Mouse (Mus musculus) left cerebral cortex, adult 11 months (tissue): ENCODE measurements around the gene Sh2d4b.

ENCODE experiments used
- DNase-seq: peaks from one replicate; pipeline ENCODE4 v3.0.0; 2022; ENCODE audit warnings: low spot score

Sh2d4b gene

DNA sequence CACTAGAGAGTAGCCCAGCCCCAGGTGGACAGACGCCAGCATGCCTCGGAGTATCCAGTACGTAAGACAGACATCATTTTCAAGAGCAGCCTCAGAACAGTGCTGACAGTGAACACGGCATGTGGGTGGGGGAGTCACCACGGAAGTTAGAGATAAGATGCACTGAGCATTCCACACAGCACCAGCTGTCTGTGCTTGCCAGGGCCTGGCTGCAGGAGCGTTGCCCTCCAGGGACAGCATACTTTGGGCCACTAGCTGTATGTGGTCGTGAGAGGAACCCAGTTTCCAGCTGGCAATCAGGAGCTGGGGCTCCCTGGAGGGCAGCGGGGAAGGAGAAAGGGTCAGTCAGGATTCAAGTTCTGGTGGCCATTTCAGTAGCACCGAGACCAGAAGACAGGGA, 13.7 kb upstream of the Sh2d4b start:
- DNase-seq = no peak

DNA sequence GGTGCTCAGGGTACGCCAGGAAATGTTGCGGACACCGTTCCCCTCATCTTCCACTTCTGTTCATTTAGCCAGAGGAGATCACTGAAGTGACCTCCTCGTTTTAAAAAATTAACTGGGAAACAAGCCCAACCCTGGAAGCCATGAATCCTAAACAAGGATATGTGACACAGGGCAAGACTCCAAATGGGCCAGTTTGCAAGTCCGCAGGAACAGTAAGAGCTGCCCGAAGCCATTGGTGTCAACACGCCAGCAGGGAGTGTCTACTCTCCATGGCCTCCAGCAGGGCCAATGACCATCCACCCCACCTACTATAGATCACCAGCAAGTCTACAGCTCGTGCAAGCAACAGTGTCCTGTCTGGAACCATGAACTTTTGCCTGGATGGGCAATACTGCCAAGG, 12.7 kb upstream of the Sh2d4b start:
- no peak for DNase-seq

DNA sequence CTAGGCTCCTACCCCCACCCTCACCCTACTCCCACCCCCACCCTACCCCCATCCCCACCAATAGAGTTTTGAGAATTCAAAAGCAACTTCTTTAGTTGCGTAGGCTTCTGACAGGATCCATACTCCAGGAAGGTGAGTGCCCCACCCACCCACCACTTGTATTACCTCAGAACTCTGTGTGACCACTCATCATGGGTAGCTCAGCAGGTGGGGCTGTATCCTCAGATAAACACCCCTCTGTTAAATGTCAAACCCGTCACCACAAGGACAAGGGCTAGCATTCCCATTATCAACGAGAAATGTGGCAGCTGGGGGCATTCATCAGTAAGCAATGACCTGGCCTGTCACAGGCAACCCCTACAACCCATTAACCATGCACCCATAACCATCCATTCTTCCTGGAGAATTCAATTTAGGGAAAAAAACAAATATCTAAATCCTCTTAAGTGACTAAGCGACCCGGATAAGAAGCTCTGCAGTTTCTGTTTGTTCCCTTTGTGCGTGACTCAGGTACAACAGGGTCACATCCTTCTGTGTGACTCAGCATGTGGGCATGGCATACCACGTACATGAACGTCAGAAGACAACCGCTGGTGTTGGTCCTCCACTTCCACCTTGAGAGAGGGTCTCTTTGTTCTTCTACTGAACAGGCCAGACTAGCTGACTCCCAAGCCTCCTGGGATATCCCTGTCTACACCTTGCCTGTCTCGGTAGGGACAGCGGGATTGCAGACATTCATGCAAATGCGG, 9.4 kb upstream of the Sh2d4b start:
- DNase-seq = no peak

DNA sequence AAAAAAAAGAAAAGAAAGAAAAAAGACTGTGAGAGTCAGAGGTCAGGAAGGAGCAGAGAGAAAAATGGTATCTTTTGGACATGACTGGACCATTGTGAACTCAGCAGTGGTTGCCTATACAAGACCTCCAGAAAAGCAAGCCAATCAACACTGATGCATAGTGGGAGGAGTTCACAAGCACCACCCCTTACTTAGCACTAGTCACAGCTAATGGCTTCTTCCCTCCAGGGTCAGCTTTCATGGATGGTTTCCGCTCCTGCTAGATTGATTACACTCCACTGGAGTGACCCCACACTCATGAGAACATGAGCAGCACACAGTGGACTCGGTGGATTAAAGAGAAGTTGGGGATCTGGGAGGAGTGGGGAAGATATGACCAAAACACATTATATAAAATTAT, 7.2 kb upstream of the Sh2d4b start:
- DNase-seq = no peak

DNA sequence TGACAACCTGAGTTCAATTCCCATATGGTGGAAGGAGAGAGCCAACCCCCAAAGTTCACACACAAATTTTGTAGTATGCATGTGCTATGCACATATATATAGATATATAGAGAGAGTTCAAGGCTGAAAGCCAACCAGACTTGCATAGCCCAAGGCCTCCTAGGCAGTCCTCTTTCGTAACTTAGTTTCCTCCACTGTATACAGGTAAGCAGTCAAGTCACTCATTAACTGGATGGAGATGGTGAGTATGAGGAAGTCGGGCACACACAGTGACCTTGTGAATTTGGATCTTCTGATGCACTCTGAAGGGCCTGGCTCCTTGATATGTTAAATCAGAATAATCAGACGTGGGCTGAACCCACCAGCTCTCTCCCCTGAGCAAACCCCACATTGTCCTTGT, 4.8 kb upstream of the Sh2d4b start:
- DNase-seq = no peak

DNA sequence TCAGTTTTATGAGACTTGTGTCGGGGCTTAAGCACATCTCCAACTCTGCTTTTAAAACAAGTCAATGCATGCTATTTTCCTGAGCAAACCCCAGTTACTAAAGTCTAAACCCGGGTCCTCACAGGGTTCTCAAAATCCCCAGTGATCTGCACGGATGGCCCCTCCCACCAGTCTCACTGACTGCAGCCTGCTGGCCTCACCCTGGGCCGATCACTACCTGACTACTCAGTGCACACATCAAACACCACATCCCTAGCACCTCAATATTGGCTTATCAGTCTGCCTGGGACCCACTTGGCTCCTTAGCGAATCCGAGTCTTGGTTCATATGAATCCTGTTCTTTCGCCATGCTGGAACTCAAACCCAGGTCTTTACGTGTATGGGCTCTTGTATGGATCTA, 2.6 kb upstream of the Sh2d4b start:
- DNase-seq = no peak

DNA sequence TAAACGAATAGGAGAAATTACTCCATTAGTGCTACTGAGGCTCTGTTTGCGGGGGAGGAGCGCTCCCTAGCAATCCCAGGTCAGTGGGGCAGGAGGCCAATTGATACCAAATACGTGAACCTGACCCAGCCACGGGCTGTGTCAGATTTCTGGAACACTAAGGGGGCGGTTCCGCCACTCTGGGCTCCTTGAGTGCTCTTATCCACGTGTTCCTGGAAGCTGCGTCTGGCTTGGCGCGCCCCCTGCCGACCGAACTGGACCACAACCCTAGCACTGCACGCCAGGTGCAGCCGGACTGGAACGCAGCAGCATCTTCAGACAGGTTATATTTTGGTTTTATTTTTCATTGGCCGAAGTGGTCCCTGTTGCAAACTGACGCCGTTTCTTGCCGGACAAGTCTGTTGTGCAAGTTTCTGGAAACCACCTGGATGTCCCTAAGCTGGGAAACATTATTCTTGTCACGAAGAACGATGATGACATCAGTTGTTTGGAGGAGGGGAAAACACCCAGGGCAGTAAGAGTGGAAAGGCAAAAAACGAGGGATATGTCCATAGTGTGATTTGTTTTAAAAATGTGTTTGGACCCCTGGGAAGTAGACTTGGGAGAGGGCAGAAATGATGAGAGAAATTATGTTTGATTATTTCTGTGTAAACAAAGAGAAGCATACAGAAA, 1.6 kb upstream of the Sh2d4b start:
- peak; percentile 75 for DNase-seq

DNA sequence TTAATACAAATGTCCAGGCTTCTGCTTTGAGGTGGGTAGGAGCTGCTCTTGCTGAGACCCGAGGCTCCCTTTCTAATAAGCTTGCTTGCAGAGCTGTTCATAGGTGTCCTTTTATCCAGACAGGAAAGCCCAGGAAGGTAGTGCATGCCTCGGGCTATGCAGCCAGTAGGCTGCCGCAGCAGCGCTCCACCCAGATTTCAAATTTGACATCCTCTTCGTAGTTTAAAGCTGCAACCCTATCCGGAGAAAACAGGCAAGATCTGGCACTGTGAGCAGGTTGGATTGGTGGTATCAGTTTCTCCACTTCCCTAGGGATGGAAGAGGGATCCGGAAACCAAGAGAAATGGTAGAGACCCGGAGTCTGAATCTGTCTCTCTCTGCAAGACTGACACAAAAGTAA, 818 bp upstream of the Sh2d4b start:
- DNase-seq = no peak

DNA sequence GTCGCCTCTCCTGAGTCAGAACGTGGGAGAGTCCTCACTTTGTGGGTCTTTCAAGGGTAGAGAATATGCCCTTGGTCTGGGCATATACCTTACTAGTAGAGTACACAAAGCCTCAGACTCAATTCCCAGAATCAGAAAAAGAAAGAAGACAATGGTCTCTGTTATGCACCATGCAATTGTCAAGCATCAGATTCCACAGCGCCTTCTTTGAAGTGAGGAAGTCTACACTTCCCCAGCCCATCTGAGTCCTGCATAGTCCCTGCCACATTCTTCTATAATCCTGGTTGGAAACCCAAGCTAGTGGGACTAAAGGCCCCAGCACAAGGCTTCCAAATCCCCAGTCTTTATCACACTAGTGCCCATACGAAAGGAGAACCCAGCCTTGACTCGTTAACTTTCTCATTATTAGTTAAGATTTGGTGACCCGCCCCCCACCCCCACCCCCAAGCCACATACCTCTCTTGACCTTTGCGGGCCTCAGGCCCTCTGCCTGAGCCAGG, 690 bp downstream of the Sh2d4b start:
- DNase-seq = no peak

DNA sequence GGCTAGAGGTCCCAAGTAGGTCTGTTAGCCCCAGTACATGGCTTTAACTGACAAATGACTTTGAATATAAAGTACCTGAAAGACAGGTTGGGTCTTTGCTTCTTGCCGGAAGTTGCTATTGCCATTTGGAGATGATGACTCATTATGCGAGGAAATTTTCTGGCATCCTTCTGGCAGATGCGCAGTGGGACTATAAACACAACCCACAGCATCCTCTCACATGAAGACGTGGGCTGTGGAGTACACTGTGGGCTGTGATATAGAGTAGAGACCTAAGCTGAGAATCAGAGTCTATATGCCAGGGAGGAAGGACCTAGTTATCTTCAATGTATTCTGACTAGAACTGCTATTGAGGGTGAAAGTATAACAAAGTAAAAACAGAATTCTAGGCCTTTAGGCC, 1.6 kb downstream of the Sh2d4b start:
- DNase-seq = no peak

DNA sequence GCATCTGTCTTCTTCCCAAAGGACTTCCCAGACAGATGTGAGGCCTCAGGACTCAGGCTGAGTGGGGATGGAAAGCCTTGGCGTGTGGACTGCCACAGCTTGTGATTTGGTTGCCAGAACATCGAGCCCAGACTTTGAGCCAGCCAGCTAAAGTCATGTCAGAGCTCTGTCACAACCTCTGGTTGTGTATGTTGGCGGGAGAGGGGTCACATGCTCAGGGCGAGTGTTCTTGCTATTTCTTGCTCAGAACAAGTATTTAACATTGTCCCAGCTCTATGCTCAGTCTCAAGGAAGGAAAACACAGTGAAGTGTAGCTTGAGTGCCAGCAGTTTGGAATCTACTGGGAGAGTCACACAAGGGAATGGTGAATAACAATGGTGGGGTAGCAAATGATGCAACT, 3.4 kb downstream of the Sh2d4b start:
- no peak for DNase-seq

DNA sequence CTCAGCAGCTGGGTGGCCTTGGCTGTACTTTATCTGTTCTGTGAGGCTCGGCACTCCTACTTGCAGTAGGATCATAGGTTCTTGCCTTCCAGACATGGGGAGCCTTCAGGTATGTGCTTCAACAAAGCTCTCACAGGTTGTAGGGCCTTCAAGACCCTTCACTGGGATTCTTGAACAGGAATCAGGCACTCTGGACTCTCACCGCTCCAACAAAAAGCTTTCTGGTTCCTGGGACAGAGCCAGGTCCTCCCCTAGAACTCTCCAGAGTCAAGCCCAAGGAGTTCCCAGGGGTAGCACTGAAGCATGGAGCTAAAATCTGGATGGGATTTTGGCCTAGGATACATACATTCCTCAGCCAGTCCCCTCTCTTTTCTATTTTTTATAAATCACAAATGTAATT, 3.9 kb downstream of the Sh2d4b start:
- no peak for DNase-seq

DNA sequence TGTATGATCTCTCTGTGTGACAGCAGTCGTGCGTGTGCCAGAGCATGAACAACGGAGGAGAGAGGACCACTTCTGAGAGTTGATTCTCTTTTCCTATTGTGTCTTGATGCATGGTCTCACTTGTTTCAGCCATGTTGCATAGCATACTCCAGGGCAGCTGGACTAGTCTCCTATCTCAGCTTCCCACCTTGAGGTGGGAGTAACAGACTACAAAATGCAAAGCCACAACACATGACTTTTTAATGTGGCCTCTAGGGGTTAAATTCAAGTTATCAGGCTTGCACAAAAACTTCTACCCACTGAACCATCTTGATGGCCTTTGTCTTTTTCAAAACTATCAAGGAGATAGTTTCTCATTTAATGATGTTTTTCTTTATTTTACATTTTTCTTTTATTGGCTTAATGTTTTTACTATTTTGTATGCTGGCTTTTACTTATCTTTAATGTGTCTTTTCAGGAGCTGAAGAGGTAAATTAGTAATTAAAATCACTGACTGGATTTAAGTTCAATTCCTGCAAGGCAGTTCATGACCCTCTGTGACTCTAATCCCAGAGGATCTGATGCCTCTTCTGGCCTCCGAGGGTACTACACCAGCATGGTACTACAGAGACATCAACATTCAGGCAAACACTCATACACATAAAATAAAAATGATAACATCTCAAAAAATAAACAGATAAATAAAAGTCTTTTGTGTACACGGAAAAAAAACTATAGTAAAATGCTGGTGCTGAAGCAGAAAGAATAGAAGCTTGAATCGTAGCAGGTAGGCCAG, 6.5 kb downstream of the Sh2d4b start:
- no peak for DNase-seq

DNA sequence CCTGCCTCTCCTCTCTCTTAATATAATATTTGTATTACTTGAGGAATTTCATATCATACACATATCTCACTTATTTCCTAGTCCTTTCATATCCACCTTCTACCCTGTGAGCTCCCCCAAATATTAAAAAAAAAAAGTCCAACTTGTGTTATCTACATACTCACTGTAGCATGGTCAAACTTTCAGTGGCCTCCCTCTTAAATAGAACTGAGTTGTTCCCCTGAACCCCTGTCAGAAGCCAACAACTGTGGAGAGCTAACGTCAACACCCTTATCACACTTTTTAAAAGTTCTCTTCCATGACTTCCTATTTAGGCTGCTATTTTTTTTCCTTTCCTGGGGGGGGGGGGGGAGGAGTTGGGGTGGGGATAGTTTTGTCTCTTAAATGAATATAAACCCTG, 7.3 kb downstream of the Sh2d4b start:
- DNase-seq = no peak

DNA sequence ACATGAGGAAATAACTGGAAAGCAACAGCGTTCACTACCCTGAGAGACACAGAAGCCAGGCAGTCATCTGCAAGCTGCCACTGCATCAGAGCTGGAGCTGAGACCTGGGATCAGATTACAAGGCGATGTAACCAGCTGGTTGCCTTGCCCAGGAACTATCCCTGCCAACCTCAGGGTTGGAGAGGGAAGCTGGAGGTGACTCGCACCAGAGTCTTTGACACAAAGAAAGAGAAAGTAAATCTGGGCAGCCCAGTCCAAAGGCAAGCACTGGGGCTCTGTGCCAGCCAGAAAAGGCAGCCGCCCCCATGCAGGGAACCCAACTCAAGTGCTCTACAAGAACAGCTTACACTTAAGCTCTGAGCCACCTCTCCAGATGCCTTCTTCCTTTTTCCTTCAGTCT, 7.8 kb downstream of the Sh2d4b start:
- DNase-seq = peak; percentile 22

DNA sequence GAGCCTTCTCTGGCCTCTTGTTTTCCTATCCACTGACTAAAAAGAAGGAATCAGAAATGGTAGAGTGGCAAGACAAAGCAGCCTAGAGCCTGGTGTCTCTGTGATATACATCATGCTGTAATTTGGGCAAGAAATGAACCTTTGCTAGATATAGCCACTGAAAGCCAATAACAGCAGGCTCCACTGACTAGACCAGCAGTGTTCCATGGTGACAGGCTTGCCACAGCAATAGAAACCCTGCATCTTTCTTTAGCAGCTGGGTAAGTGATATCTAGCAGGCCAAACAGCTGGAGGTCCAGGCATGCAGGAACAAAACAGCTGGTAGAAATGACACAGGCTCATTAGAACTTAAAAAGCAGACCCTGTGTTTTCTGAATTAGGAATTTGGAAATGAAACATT, 18.5 kb downstream of the Sh2d4b start:
- no peak for DNase-seq

DNA sequence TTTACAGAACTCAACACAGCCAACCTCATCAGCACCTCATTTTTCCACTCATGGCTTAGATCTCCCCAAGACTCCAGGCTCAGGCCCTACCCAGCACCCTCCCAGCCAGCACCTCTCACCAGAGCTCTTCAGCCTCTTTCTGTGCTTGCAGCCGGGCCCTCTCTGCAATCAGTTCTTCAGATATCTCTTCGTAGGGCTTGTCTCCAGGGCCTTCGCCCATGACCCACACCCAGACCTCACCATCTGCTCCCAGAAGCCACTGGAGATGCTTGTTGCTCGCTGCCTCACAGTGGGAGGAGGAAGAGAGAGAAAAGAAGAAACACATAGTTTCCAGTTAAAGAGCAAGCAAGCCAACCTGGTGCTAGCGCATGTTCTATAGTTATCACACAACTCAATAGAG, 19.1 kb downstream of the Sh2d4b start:
- DNase-seq = no peak

DNA sequence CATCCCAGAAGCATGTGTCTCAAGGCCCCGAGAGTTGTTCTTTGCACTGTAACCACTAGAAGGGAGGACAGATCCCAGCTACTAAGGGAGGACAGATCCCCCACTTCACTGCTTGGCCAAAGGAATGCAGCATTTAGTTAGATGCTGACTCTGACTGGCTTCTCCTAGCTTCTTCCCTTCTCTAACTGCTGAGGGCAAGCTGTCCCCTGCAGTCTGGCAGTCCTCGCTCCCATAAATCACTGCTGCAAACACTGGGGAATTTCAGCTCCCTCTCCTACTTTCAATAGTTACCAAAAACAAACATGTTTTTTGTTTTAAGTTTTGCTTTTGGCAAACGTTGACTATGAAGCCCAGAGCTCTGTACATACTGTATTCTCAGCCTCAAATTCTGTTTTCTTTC, 22.5 kb downstream of the Sh2d4b start:
- DNase-seq = no peak

DNA sequence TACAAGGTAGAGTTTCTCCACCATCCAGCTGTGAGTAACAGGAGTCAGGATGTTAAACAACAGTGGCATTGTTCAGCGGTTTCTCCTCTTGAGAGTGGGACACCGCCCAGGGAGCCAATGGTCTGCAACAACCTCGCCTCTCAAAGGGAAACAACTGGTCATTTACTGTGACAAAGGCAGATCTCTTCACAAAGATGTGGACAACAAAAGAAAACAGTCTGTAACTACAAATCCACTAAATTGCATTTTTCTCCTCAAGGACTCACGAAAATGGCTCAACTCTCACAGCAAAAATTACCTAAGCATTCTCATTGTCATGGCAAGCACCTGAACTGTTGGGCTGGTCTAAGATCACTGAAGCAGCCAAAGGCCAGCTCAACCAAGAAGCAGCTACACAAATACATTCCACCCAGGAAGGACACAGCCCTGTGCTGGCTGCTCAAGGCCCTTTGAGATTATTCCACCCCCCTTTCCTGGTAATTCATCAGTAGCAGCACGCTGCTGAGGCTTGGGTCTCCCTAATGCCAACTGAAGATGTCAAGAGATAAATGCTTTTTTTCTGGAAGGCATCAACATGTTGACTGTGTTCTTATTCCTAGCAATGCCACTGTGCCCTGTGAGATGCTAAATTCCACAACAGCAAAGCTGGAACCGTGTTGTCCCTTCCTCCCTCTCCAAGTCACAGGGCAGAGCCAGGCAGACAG, 28.1 kb downstream of the Sh2d4b start:
- no peak for DNase-seq

DNA sequence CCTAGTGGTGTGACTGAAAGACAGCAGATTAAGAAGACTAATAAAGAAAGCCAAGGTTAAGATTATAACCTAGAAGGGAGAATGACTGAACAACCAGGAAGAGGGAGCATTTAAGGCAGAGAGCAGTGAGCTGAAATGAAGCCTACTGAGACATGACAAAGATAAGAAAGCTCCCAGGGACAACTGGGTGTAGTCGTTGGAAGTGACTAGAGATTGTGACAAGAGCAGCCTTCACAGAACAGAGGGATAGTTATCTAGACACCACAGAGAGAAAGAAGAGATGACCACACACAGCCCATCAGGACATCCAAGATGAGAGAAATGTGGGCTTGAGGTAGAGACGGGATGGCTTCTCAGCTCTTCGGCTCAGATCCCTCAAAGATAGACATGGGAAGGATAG, 29.4 kb downstream of the Sh2d4b start:
- no peak for DNase-seq

DNA sequence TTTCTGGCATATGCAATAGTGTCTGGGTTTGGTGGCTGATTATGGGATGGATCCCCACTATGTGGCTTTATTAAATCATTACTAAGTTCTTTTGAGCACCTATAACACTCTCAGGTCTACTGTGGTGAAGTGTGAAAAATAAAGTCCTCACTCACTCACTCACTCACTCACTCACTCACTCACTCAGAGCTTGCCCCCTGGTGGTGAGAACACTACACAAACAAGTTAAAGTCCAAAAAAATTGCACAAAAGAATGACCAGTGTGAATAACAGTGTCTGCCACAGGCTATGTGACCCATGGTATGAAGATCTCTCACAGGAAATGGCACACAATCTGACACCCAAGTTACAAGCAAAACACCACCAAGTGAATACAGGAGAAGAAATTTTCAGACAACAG, 30.0 kb downstream of the Sh2d4b start:
- no peak for DNase-seq

DNA sequence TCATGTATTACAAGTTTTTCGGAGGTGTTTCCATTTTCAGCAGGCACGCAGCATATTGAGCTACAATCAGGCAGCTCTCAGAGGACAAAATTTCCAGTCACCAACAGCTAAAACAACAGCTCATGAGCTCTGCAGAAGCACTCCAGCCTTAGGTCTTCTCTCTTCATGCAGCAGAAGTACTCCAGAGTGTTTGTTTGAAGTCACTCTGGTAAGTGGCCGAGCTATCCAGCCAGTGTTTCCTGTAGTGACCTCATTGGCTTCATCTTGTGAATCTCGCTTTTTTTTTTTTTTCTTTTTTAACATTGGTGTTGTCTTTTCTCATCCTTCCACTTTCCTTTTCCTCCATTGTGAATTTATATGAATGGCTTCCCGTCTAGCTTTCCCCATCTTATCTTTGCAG, 40.1 kb downstream of the Sh2d4b start:
- DNase-seq = no peak

DNA sequence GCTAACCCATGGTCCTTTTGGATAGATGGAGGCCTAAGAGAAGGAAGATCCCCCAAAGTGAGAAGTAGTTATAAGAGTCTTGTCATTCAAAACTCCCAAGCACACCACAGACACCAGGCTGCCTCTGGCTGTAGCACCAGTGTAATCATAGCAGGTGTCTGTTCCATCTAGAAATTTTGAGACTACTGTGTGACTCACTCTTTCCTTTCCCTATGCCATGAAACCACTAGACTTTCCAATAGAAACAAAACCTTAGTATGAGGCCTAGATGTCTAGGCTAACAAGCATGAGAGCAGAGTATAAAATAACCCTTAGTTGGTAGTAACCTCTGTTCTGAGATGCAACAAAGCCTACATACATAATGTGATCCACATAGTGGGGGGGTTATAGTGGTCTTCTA, 55.7 kb downstream of the Sh2d4b start:
- DNase-seq = no peak
